Mouse (Mus musculus) left cerebral cortex, adult 8-10 months (tissue): ENCODE results near the gene Cdkn2aip. TPM values are rescaled to one million over a fixed set of nuclear protein-coding genes. Genes with fewer than 3 reads are reported as not detected.

ENCODE experiments used
- DNase-seq, 2 experiments: peaks; one replicate each; pipeline ENCODE4 v3.0.0; 2022; ENCODE audit warnings: low spot score in 2 of 2
- total RNA-seq, 4 experiments: library from RNA; stranded (reverse); gene quantifications; 2 replicates each; pipeline ENCODE4 v1.2.4; 2022

Gene Cdkn2aip
- total RNA-seq, 4 experiments from 2014 or later = 14.2 to 18.9 (median 17.7) TPM

- peak in 1 of 2 experiments; percentile 73 for DNase-seq
These were observed 18.2 kb downstream of the Cdkn2aip start for GRCm38 (mm10) chr8:47695431-47696105.

GRCm38 (mm10) chr8:47693119-47693518 is 20.6 kb downstream of the Cdkn2aip start:
- peak in 1 of 2 experiments; percentile 45 for DNase-seq

GRCm38 (mm10) chr8:47691831-47692230 is 21.9 kb downstream of the Cdkn2aip start:
- DNase-seq = no peak

GRCm38 (mm10) chr8:47691303-47691702 is 22.4 kb downstream of the Cdkn2aip start:
- no peak for DNase-seq

- no peak for DNase-seq
These were observed 23.1 kb downstream of the Cdkn2aip start for GRCm38 (mm10) chr8:47690674-47691078.

GRCm38 (mm10) chr8:47689704-47690326 is 23.9 kb downstream of the Cdkn2aip start:
- DNase-seq = no peak

GRCm38 (mm10) chr8:47684441-47684840 is 29.3 kb downstream of the Cdkn2aip start:
- no peak for DNase-seq

- no peak for DNase-seq
These were observed 29.7 kb downstream of the Cdkn2aip start for GRCm38 (mm10) chr8:47683994-47684393.

GRCm38 (mm10) chr8:47680306-47680705 is 33.4 kb downstream of the Cdkn2aip start:
- no peak for DNase-seq

GRCm38 (mm10) chr8:47679603-47680002 is 34.1 kb downstream of the Cdkn2aip start:
- no peak for DNase-seq

- DNase-seq = no peak
These were observed 37.1 kb downstream of the Cdkn2aip start for GRCm38 (mm10) chr8:47676631-47677030.

GRCm38 (mm10) chr8:47676224-47676623 is 37.5 kb downstream of the Cdkn2aip start:
- no peak for DNase-seq

GRCm38 (mm10) chr8:47675786-47676185 is 37.9 kb downstream of the Cdkn2aip start:
- peak in 1 of 2 experiments; percentile 27 for DNase-seq

GRCm38 (mm10) chr8:47674777-47675710 is 38.7 kb downstream of the Cdkn2aip start, which contains the start of gene Ing2:
Gene Ing2 (minus strand): TSS chr8:47675556.
- peak; percentile 99 to 100 for DNase-seq

- DNase-seq = peak in 1 of 2 experiments; percentile 18
These were observed 39.5 kb downstream of the Cdkn2aip start for GRCm38 (mm10) chr8:47674140-47674776.

GRCm38 (mm10) chr8:47673317-47674139 is 40.2 kb downstream of the Cdkn2aip start:
- peak; percentile 75 to 82 for DNase-seq

- no peak for DNase-seq
These were observed 49.4 kb downstream of the Cdkn2aip start for GRCm38 (mm10) chr8:47664231-47664785.

GRCm38 (mm10) chr8:47663201-47663600 is 50.5 kb downstream of the Cdkn2aip start:
- DNase-seq = no peak

GRCm38 (mm10) chr8:47662716-47663115 is 51.0 kb downstream of the Cdkn2aip start:
- DNase-seq = no peak

- DNase-seq = no peak
These were observed 53.3 kb downstream of the Cdkn2aip start for GRCm38 (mm10) chr8:47660394-47660793.
